Mouse (Mus musculus): ENCODE measurements around the gene Zfp541. TPM values are rescaled to one million over a fixed set of nuclear protein-coding genes. Genes with fewer than 3 reads are reported as not detected.

Zfp541 gene
- polyA plus RNA-seq, 1 experiment from 2014 or later: 0.16 TPM

DNA sequence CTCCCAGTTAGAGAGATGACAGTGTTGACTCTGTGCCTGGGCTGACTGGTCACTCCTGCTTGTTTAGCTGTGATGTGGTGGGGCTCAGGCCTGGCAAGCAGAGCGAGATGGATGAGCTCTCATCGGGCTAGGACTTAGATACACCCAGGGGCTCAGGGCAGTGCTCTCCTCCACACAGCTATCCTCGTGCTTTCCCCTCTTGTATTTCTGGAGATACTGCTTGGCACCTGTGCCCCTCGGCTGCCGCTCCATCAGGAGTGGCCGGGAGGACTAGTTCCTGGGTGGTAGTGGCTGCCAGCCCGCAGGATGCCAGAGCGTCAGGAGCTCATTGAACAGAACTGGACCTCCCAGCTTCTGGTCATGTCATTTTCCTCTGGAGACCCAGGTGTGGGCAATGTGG, 48.5 kb downstream of the Zfp541 start:
- 94% methylated on average over 8 of the region's 8 CpGs for WGBS
- no peaks in the 10 kb centered on the region for H3K4me1 ChIP-seq (replicated peaks; ENCODE audit: control insufficient read depth, insufficient read depth, low read length)
- no peaks in the 10 kb centered on the region for H3K27me3 ChIP-seq (ENCODE audit: control insufficient read depth, insufficient read depth, low read length)
- H3K27ac ChIP-seq: no peak overlapping the region
- ATAC-seq (ENCODE audit: low FRiP score) (no peak), DNase-seq (ENCODE audit: low spot score) (no peak)
- H3K9ac ChIP-seq: no peak overlapping the region
- H3K36me3 ChIP-seq (replicated peaks; ENCODE audit: control insufficient read depth, insufficient read depth): peaks cover 85% of the 10 kb centered on the region
- no peak overlapping the region for H3K4me2 ChIP-seq (replicated peaks)
- H3K9me3 ChIP-seq (ENCODE audit: control insufficient read depth, low read length): no peaks in the 10 kb centered on the region
- no peak overlapping the region for H3K4me3 ChIP-seq (replicated peaks; ENCODE audit: low read length)

DNA sequence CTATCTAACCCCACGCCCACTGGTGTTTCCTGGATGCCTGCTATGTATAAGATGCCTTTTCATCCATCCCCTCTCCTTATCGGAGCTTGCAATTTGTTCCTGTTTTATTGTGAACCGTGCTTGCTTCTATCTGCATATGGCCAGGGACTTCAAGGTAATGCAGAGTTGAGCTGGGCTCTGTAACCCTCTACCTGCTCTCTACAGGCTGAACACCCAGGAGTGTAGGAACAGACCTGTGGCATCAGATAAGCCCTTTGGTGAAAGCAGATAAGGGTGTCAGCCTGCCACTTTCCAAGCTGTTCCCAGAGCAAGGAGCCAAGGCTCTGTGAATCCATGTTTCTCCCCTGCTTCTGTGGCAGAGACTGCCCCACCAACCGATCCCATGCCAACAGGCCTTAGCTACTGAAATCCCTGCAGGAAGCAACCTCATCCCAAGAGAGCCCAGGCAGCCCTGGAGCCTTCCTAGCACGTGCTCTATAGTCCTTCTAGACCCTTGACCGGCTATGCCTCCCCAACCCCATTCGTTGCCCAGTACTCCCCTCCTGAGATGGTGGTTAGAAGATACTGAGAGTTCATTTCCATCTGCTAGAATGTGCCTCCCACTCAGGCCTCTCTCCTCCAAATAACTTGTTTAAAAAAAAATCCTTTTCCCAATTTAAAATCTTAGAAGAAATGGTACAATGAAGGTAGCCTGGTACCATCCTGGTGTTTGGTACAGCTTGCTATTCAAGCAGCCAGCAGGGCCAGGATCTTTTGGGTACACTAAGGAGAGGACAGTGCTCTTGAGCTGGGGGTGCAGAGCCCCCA, 49.9 kb downstream of the Zfp541 start:
- no peaks in the 10 kb centered on the region for H3K27me3 ChIP-seq (ENCODE audit: control insufficient read depth, insufficient read depth, low read length)
- H3K9me3 ChIP-seq (ENCODE audit: control insufficient read depth, low read length): no peaks in the 10 kb centered on the region
- DNase-seq (ENCODE audit: low spot score): no peak
- H3K4me1 ChIP-seq (replicated peaks; ENCODE audit: control insufficient read depth, insufficient read depth, low read length): no peaks in the 10 kb centered on the region
- H3K4me3 ChIP-seq (replicated peaks; ENCODE audit: low read length): no peak overlapping the region
- H3K36me3 ChIP-seq (replicated peaks; ENCODE audit: control insufficient read depth, insufficient read depth): peaks cover 91% of the 10 kb centered on the region
- no peak overlapping the region for H3K4me2 ChIP-seq (replicated peaks)
- no peak overlapping the region for H3K9ac ChIP-seq
- 96% methylated on average over 7 of the region's 7 CpGs for whole genome bisulfite sequencing
- H3K27ac ChIP-seq: no peak overlapping the region
- ATAC-seq (ENCODE audit: low FRiP score): no peak

DNA sequence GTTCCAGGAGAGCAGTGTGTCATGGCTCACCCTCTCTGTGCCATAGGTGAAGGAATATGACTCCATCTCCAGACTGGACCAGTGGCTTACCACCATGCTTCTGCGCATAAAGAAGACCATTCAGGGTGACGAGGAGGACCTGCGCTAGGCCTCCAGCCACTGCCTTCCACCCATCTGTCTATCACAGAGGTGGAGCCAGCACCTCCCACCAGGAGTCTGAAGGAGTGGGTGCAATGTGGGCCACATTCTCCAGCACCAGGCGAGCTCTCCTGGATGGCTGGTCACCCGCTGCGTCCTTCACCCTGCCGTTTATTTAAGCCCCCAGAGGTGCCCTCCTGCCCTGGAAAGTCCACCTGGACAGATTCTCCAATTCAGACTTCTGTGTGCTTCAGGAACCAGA, 54.8 kb downstream of the Zfp541 start:
- Histone ChIP-seq H3K4me1 (replicated peaks; ENCODE audit: control insufficient read depth, insufficient read depth, low read length) (peaks cover 13% of the 10 kb centered on the region), H3K9me3 (ENCODE audit: control insufficient read depth, low read length) (no peaks in the 10 kb centered on the region), H3K36me3 (replicated peaks; ENCODE audit: control insufficient read depth, insufficient read depth) (peaks cover 64% of the 10 kb centered on the region), H3K27ac (no peak overlapping the region), H3K27me3 (ENCODE audit: control insufficient read depth, insufficient read depth, low read length) (no peaks in the 10 kb centered on the region), H3K4me2 (replicated peaks) (no peak overlapping the region), H3K9ac (no peak overlapping the region), H3K4me3 (replicated peaks; ENCODE audit: low read length) (no peak overlapping the region)
- no peak for DNase-seq (ENCODE audit: low spot score)
- ATAC-seq (ENCODE audit: low FRiP score): no peak
- WGBS: 96% methylated on average over 7 of the region's 7 CpGs

DNA sequence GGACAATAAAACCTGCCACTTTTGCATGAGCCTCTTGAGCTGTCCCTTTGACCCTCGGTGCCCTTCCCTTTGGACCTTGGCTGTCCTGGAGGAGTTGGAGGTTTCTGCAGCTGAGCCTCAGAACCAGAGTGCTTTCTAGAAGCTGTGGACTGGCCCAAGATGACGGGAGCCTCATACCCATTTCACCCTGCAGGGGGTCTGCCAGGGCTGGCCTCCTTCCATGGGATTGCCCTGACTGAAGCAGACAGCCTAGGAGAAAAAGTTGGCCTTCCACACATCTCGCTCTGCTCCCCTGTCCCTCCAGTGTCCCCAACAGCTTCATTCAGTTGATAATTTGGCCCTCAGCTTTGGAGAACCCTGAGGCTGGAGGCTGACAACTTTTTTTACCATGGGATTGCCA, 55.5 kb downstream of the Zfp541 start:
- Histone ChIP-seq H3K36me3 (replicated peaks; ENCODE audit: control insufficient read depth, insufficient read depth) (peaks cover 57% of the 10 kb centered on the region), H3K4me2 (replicated peaks) (no peak overlapping the region), H3K4me1 (replicated peaks; ENCODE audit: control insufficient read depth, insufficient read depth, low read length) (peaks cover 13% of the 10 kb centered on the region), H3K9me3 (ENCODE audit: control insufficient read depth, low read length) (no peaks in the 10 kb centered on the region), H3K27me3 (ENCODE audit: control insufficient read depth, insufficient read depth, low read length) (no peaks in the 10 kb centered on the region), H3K9ac (no peak overlapping the region), H3K4me3 (replicated peaks; ENCODE audit: low read length) (no peak overlapping the region), H3K27ac (no peak overlapping the region)
- 86% methylated on average over 3 of the region's 3 CpGs for WGBS
- DNase-seq (ENCODE audit: low spot score) (no peak), ATAC-seq (ENCODE audit: low FRiP score) (no peak)

DNA sequence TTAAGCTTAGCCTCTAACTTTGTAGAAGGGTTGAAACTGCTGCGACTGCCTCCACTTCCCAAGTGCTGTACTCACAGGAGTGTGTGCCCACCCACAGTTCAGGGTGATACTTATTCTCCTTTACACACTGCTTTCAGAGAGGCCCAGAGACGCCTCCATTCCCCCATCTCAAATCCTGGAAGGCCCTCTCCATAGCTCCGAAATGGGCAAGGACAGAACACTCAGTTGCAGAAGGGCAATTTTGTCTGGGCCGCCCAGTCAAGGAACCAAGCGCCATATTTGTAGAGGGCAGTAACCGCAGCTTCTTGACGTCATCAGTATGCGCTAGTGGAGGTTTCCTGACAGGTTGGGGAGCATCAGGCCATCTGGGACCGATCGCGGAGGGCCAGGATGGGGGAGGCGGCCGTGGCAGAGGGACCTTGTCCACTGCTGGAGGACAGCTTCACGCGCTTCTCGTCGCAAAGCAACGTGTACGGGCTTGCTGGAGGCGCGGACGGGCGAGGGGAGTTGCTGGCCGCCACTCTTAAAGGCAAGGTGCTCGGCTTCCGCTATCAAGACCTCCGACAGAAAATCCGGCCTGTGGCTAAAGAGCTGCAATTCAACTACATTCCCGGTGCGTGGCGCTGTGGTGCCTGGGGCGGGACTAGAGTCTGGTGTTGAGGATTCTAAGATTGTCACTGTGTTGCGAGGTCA, 58.1 kb downstream of the Zfp541 start, which contains the start of gene Kptn:
Gene Kptn, plus strand, starts transcription at position 327 of the 693 bp plus-strand sequence.
- peak within 1 kb of the TSS; percentile 80 for H3K9ac ChIP-seq
- H3K4me3 ChIP-seq (replicated peaks; ENCODE audit: low read length): peak within 1 kb of the TSS; percentile 64
- H3K27me3 ChIP-seq (ENCODE audit: control insufficient read depth, insufficient read depth, low read length): no peaks in the 10 kb centered on the region
- H3K27ac ChIP-seq: peak within 1 kb of the TSS; percentile 95
- DNase-seq (ENCODE audit: low spot score): peak; percentile 95
- under 1% methylated on average over 33 of the region's 33 CpGs for WGBS
- H3K9me3 ChIP-seq (ENCODE audit: control insufficient read depth, low read length): no peaks in the 10 kb centered on the region
- peak; percentile 89 for ATAC-seq (ENCODE audit: low FRiP score)
- peaks cover 13% of the 10 kb centered on the region for H3K4me1 ChIP-seq (replicated peaks; ENCODE audit: control insufficient read depth, insufficient read depth, low read length)
- peaks cover 40% of the 10 kb centered on the region for H3K36me3 ChIP-seq (replicated peaks; ENCODE audit: control insufficient read depth, insufficient read depth)
- H3K4me2 ChIP-seq (replicated peaks): peak within 1 kb of the TSS; percentile 59

DNA sequence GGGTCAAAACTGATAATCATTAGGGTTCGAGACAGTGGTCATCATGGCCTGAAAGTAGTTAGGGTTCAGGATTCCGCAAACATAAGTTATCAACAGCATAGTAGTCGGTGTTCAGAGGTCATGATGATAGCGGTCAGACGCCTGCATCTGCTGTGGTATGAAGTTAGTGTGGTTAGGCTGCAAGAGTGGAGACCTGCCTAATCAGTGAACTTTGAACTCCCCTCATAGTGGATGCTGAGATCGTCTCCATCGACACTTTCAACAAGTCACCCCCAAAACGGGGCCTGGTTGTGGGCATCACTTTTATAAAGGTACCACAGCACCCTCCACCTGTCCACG, 58.6 kb downstream of the Zfp541 start:
- Histone ChIP-seq H3K27me3 (ENCODE audit: control insufficient read depth, insufficient read depth, low read length) (no peaks in the 10 kb centered on the region), H3K4me3 (replicated peaks; ENCODE audit: low read length) (peak overlapping the region; percentile 64), H3K4me1 (replicated peaks; ENCODE audit: control insufficient read depth, insufficient read depth, low read length) (peaks cover 13% of the 10 kb centered on the region), H3K9me3 (ENCODE audit: control insufficient read depth, low read length) (no peaks in the 10 kb centered on the region), H3K36me3 (replicated peaks; ENCODE audit: control insufficient read depth, insufficient read depth) (peaks cover 35% of the 10 kb centered on the region), H3K9ac (peak overlapping the region; percentile 80), H3K4me2 (replicated peaks) (peak overlapping the region; percentile 59), H3K27ac (0 out of 2 replicates have a peak overlapping the region, but pooled peaks have one; percentile 95)
- ATAC-seq (ENCODE audit: low FRiP score): no peak
- no peak for DNase-seq (ENCODE audit: low spot score)
- 57% methylated on average over 9 of the region's 9 CpGs for WGBS

DNA sequence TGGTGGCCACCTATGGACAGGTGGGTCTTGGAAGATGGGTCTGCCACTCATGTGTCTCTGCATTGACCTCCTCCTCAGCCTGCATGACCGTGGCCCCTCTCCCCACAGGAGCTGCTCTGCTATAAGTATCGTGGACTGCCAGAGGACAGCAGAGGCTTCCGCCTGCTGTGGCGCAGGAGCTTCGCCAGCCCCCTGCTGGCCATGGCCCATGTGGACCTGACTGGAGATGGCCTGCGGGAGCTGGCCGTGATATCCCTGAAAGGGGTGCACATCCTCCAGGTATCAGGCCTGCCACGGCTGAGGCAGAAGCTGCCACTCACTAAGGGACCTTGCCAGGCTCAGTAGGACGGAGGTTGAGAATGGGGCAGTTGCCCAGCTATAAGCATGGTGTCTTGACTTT, 64.2 kb downstream of the Zfp541 start:
- no peak overlapping the region for H3K27ac ChIP-seq
- ATAC-seq (ENCODE audit: low FRiP score): no peak

DNA sequence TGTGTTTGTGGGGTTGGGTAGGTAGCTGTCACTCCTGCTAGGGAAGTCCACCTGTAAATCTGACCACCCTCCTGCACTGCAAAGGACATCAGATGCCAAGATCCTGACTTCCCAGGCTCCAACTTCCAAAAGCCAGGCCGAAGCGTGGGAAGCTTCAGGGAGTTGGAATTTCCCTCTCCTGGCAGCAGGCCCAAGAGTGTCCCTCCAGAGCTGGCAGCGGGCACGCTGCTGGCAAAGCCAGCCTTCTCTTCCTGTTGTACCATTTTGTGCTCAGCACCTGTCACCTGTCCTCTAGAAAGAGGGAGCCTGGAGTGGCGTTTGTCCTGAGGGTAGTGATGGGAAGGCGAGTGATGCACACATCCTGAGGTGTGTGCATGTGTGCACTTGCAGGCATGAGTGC, 66.7 kb downstream of the Zfp541 start:
- Histone ChIP-seq H3K4me1 (replicated peaks; ENCODE audit: control insufficient read depth, insufficient read depth, low read length) (peaks cover 39% of the 10 kb centered on the region), H3K4me3 (replicated peaks; ENCODE audit: low read length) (no peak overlapping the region), H3K9me3 (ENCODE audit: control insufficient read depth, low read length) (no peaks in the 10 kb centered on the region), H3K4me2 (replicated peaks) (no peak overlapping the region), H3K27ac (no peak overlapping the region), H3K27me3 (ENCODE audit: control insufficient read depth, insufficient read depth, low read length) (no peaks in the 10 kb centered on the region), H3K36me3 (replicated peaks; ENCODE audit: control insufficient read depth, insufficient read depth) (peaks cover 9% of the 10 kb centered on the region; the same call in 1 of the 2 replicates), H3K9ac (no peak overlapping the region)
- no peak for DNase-seq (ENCODE audit: low spot score)
- 72% methylated on average over 6 of the region's 6 CpGs for WGBS
- no peak for ATAC-seq (ENCODE audit: low FRiP score)

More for the DNA sequence above, 64.2 kb downstream of the Zfp541 start:
- Histone ChIP-seq H3K9me3 (ENCODE audit: control insufficient read depth, low read length) (no peaks in the 10 kb centered on the region), H3K9ac (no peak overlapping the region), H3K4me2 (replicated peaks) (no peak overlapping the region), H3K4me3 (replicated peaks; ENCODE audit: low read length) (no peak overlapping the region), H3K27me3 (ENCODE audit: control insufficient read depth, insufficient read depth, low read length) (no peaks in the 10 kb centered on the region), H3K36me3 (replicated peaks; ENCODE audit: control insufficient read depth, insufficient read depth) (peaks cover 12% of the 10 kb centered on the region; the same call in 1 of the 2 replicates), H3K4me1 (replicated peaks; ENCODE audit: control insufficient read depth, insufficient read depth, low read length) (peaks cover 19% of the 10 kb centered on the region)
- DNase-seq (ENCODE audit: low spot score): no peak
- 86% methylated on average over 9 of the region's 9 CpGs for WGBS

DNA sequence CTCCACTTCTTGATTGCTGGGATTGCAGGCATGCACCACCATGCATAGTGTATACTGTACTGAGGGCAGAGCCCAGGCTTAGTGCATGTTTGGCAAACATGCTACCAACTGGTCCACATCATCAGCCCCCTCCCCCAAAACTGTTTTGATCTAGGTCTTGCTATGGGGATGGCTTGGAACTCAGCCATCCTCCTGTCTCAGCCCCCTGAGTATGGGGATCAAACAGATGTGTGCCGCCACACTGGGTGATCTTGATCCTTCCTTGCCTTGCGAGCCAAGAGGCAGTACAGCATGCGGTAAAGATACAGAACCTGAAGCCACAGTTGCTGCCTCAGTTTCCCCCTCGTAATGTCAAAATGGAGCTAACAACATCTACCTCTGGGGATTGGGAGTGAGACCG, 67.3 kb downstream of the Zfp541 start:
- 63% methylated on average over 5 of the region's 5 CpGs for WGBS
- peak overlapping the region; percentile 67 for H3K9ac ChIP-seq
- H3K27me3 ChIP-seq (ENCODE audit: control insufficient read depth, insufficient read depth, low read length): no peaks in the 10 kb centered on the region
- H3K36me3 ChIP-seq (replicated peaks; ENCODE audit: control insufficient read depth, insufficient read depth): peaks cover 5% of the 10 kb centered on the region; the same call in 1 of the 2 replicates
- ATAC-seq (ENCODE audit: low FRiP score) (no peak), DNase-seq (ENCODE audit: low spot score) (no peak)
- H3K4me3 ChIP-seq (replicated peaks; ENCODE audit: low read length): peak overlapping the region; percentile 47; the same call in 1 of the 2 replicates
- peak overlapping the region; percentile 63; the same call in 1 of the 2 replicates for H3K27ac ChIP-seq
- no peaks in the 10 kb centered on the region for H3K9me3 ChIP-seq (ENCODE audit: control insufficient read depth, low read length)
- H3K4me2 ChIP-seq (replicated peaks): peak overlapping the region; percentile 74
- H3K4me1 ChIP-seq (replicated peaks; ENCODE audit: control insufficient read depth, insufficient read depth, low read length): peaks cover 44% of the 10 kb centered on the region
